Mouse (Mus musculus): ENCODE measurements around the gene Foxo1.

Gene Foxo1

GRCm38 (mm10) chr3:52369881-52370428 lies 101.8 kb downstream of the Foxo1 start:
- DNase-seq (ENCODE audit: low spot score), result no peak

DNA sequence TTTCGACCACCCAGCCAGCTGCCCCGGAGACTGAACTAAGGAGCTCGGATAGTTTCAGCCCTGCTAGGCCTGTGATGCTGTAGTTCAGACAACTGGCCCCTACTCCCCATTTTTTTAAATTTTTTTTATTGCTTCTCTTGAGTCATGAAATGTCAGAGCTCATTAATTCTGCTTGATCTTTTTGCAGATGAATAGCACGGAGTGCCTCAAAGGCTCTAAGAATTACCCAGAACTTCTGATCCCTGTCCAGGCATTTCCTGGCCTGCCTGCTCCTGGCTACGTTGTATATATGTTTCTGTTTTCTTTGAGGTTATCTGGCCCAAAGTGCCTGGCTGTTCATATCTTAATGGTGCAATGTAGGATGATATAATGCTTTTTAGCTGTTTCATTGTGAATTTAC lies 108.8 kb downstream of the Foxo1 start:
- no peak for DNase-seq (ENCODE audit: low spot score)

DNA sequence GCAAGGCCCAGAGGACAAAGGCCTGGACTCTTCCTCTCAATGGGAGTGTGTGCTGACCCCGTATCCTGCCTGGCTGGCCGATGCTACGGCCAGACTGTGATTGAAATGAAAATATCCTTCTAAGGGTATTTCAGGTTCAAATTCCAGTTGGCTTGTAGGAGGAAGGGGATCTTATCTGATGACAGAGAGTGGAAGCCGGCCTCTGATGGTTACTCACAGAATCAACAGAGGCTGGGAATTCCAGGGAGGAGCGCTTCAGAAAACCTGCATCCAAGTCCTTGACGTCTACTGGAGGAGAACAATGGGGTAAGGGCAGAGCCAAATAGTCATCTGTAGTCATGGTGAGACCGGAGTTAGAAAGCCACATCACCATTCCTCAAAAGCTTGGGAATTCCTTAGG lies 115.2 kb downstream of the Foxo1 start:
- peak; percentile 50 for DNase-seq (ENCODE audit: low spot score)

DNA sequence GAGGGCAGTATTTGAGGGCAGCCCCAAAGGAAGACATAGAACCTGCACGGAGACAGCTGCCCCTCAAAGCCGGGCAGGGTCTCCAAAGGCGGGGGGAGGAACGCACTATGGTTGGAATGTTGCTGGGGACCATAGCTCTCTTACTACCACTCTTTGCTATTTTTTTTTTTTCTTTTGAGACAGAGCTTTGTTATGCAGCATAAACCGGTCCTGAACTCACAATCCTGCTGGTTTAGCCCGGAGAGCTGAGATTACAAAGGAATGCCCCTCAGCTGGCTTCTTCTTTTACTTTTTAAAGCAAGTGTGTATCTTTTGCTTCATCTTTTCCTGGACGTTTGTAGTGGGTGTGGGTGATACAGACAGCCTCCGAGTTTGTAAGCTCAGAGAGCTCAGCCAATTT lies 118.2 kb downstream of the Foxo1 start:
- DNase-seq (ENCODE audit: low spot score), result no peak

DNA sequence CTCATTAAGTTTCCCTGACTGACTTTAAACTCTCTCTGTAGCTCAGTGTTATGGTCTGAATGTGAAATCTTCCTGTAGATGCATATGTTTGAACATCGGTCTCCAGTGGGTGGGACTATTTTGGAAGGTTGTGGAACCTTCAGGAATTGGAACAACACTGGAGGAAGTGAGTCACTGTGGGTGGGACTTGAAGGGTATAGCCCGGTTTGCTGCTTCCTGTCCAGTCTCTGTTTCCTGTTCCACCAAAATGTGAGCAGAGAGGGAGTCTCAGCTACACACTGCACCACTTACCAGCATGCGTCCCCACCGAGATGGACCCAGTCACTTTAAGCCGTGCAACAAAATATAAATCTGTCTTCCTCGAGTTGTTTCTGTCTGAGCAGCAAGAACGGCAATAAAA lies 122.2 kb downstream of the Foxo1 start:
- no peak for DNase-seq (ENCODE audit: low spot score)

- DNase-seq (ENCODE audit: low spot score), result no peak
These were observed 122.9 kb downstream of the Foxo1 start for GRCm38 (mm10) chr3:52390766-52391665.

GRCm38 (mm10) chr3:52391897-52392296 lies 123.8 kb downstream of the Foxo1 start:
- no peak for DNase-seq (ENCODE audit: low spot score)

GRCm38 (mm10) chr3:52392521-52392920 lies 124.4 kb downstream of the Foxo1 start:
- no peak for DNase-seq (ENCODE audit: low spot score)

GRCm38 (mm10) chr3:52393171-52393570 lies 125.0 kb downstream of the Foxo1 start:
- no peak for DNase-seq (ENCODE audit: low spot score)

DNA sequence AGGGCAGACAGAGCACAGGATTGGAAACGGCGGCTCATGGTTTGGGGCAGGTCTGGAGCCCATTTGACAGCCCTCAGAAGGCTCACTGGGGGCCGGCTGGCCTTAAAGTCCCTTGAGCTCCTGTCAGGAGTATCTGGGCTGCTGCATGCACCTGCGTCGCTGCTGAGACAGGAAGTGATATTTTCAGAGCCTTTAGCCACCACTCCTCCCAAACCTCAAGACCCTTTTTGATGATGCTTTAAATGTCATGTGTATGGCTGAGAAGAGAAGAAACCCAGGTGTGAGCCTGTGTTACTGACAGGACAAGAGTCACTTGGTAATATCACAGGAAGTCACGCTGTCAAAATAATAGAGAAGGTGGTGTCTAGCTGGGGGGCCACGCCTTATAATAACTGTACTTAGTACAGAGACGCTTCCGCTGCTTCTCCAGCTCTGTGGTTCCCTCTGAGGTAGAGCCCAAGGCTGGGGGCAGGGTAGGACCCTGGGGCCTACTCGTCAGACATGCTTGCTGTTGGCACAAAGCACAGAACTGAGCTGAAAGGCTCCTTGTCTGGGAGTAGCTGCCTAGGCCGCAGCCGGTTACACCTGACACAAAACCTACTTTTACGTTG lies 128.1 kb downstream of the Foxo1 start:
- DNase-seq (ENCODE audit: low spot score), result no peak

DNA sequence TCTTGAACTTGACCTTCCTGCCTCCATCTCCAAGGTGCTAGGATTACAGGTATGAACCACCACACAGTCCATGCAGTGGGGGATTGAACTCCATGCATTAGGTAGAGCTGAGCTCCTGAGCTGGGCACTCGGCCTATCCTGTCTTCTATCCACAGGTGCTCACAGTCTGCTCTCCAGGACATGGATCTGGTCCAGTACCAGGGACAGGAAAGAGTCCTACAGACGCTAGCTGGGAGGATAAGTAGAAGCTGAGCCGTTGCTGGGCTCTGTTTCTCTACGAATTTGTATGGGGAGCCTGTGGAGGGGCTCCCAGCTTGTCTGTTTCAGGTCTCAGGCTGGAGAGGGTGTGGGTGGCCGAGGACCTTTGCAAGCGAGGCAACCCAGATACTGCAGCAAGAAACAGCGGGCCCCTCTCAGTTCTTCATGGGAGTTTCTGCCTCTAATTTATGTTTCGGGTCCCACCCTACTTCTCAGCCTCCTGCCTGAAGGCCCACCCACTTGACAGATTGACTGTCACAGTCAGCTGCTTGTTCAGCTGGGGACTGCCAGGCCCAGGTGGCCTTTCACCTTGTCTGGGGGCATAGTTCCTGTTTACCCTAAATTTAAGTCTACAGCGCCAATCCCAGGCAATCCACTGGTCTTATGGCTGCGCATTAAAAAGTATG lies 128.9 kb downstream of the Foxo1 start:
- no peak for DNase-seq (ENCODE audit: low spot score)

DNA sequence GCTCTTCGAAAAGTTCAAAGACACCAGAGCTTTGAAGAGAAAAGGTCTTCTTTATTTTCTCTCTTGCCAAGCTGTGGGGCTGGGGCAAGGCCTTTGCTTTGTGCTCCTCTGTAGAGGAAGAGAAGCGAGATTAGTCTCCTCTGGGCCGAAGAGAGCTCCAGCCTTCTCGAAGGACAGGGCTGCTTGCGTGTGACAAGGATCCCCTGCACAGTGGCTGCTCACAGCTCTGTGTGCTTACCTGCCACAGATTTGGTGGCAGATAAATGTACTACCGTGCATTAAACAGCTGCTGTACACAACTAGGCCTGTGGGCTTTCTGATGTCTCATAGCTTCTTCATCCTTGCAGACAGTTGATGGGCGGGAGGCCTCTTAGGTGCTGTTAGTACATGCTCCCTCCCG lies 129.8 kb downstream of the Foxo1 start:
- DNase-seq (ENCODE audit: low spot score), result no peak

DNA sequence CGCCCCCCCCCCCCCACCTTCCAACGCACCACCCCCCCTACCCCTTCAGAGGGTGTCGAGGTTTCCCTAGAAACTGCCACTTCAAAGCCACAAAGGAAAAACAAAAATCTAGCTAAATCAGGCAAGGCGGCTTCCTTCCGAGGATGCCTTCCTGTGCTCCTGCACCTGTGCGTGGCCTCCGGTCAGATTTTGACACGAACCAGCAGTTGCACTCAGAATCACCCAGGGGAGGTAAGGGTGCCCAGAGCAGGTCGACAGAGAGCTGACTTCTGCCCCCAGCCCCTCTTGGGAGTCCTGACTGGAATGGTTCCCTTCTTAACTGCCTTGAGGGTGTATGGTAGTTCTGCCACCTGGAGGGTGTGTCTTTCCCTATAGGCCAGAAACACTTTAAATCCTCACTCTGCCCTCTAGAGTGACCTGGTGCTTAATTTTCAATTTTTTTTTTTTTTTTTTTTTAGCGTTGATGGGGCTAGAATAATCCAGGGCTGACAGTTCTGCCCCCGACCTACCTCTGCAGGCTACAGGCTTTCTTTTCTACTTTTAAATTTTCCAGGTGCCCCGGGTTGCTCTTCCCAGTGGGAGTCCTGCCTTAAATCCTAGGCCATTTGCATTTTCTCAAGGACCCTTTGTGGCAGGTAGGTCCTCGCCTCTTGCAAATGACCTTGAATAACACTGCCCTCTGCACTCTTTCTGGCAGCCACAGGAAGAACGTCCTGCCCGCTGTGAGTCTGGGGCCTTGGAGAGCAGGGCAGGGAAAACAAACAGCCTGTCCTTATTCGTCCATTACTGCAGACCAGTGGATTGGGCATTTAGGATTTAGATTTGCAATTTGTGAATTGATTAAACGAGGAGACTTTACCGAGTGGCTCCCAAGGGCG lies 132.4 kb downstream of the Foxo1 start:
- DNase-seq (ENCODE audit: low spot score), result no peak

- peak; percentile 29 for DNase-seq (ENCODE audit: low spot score)
These were observed 133.2 kb downstream of the Foxo1 start for GRCm38 (mm10) chr3:52401162-52401928.
